In genomic region chr11:53457372-53457954, GRCm38 (mm10) we compare ENCODE assay signal across 8 mouse cellular contexts. TPM values are rescaled to one million over a fixed set of nuclear protein-coding genes. Genes with fewer than 3 reads are reported as not detected.
DNase-seq lines count a peak whose midpoint lies in the region; ATAC-seq lines count a peak whose summit lies in the region.

No protein-coding gene starts in this region.

- H3K9me3 ChIP-seq in hindbrain, embryonic 14.5 days (ENCODE audit: control insufficient read depth, low read length): no peaks in the 10 kb centered on the region

- H3K4me3 ChIP-seq in brown adipose tissue, adult 24 weeks (ENCODE audit: insufficient read depth, low read depth, low read length): peak overlapping the region; percentile 71
- H3K4me3 ChIP-seq in hindbrain, embryonic 14.5 days (replicated peaks; ENCODE audit: low read length): peak overlapping the region; percentile 35

- no peak for ATAC-seq in hindbrain, embryonic 14.5 days (ENCODE audit: low FRiP score)
- ATAC-seq in megakaryocyte, adult 5-6 weeks (ENCODE audit: poor library complexity, severe bottlenecking): 0 out of 2 replicates have a peak, but pooled peaks have one; percentile 28

- peak; percentile 44 for DNase-seq in kidney, adult 9 months
- DNase-seq in kidney, adult 18-20 months: no peak
- DNase-seq in hindbrain, embryonic 14.5 days (ENCODE audit: low spot score): no peak
- no peak for DNase-seq in natural killer cell, adult 2 months (ENCODE audit: low spot score in 2 of 2)
- no peak for DNase-seq in adrenal gland, postnatal 25 days
- no peak for DNase-seq in gastrocnemius, postnatal 14 days

- peak overlapping the region; percentile 60 for H3K4me2 ChIP-seq in hindbrain, embryonic 14.5 days (replicated peaks)

- intact Hi-C loops in gastrocnemius, postnatal 14 days (cut with DNase I; ENCODE audit: low total_unique reads): no loop called here

- WGBS in hindbrain, embryonic 14.5 days: 5% methylated on average over 29 of the region's 29 CpGs

- H3K9ac ChIP-seq in hindbrain, embryonic 14.5 days: peak overlapping the region; percentile 45

- H3K4me1 ChIP-seq in brown adipose tissue, adult 24 weeks (ENCODE audit: control insufficient read depth, insufficient read depth, insufficient read length, low read length): no peaks in the 10 kb centered on the region
- peaks cover 3% of the 10 kb centered on the region; the same call in 1 of the 2 replicates for H3K4me1 ChIP-seq in hindbrain, embryonic 14.5 days (replicated peaks; ENCODE audit: control insufficient read depth, insufficient read depth, low read length)

- H3K27ac ChIP-seq in brown adipose tissue, adult 24 weeks (replicated peaks; ENCODE audit: low read depth, low read length): no peak overlapping the region
- H3K27ac ChIP-seq in hindbrain, embryonic 14.5 days: no peak overlapping the region

- no peaks in the 10 kb centered on the region for H3K36me3 ChIP-seq in hindbrain, embryonic 14.5 days (replicated peaks; ENCODE audit: control insufficient read depth, insufficient read depth)

- peaks cover 67% of the 10 kb centered on the region for H3K27me3 ChIP-seq in hindbrain, embryonic 14.5 days (ENCODE audit: control insufficient read depth, insufficient read depth, low read length)

RNA-seq across cellular contexts. Expression of gene Shroom1, which starts 0.5 kb away (rescaled TPM):
- 2.1 and 4.7 TPM in 2 replicates for polyA plus RNA-seq in brown adipose tissue, adult 24 weeks (2012; ENCODE audit: insufficient read depth, insufficient read length, missing spikeins)
- polyA plus RNA-seq in hindbrain, embryonic 14.5 days (2014; fragmentation: Nextera tagmentation; extraction: Ambion mirVana): 2.5 and 3.5 TPM in 2 replicates
- total RNA-seq in megakaryocyte, adult 5-6 weeks (2015): 0.05 and 0.13 TPM in 2 replicates
- total RNA-seq in megakaryocyte, adult 5-6 weeks (2017): 0.07 and 4.5 TPM in 2 replicates
- 3.4 and 4.6 TPM in 2 replicates for total RNA-seq in adrenal gland, postnatal 25 days (2021)
- under 1 TPM; 0.31 to 0.38 TPM for total RNA-seq in gastrocnemius, postnatal 14 days (2021)

RNA-seq across cellular contexts. Expression of gene Gm10447, which starts 0.6 kb away (rescaled TPM):
- not detected in 2 replicates for polyA plus RNA-seq in brown adipose tissue, adult 24 weeks (2012; ENCODE audit: insufficient read depth, insufficient read length, missing spikeins)
- 0.11 TPM in 1 of 2 replicates, not detected in the other for polyA plus RNA-seq in hindbrain, embryonic 14.5 days (2014; fragmentation: Nextera tagmentation; extraction: Ambion mirVana)
- not detected in 2 replicates for total RNA-seq in megakaryocyte, adult 5-6 weeks (2015)
- total RNA-seq in megakaryocyte, adult 5-6 weeks (2017): 0.11 TPM in 1 of 2 replicates, not detected in the other
- total RNA-seq in adrenal gland, postnatal 25 days (2021): 0.30 TPM in 1 of 2 replicates, not detected in the other
- not detected for total RNA-seq in gastrocnemius, postnatal 14 days (2021)

RNA-seq across cellular contexts. Expression of gene Gm9837, which starts 12.8 kb away (rescaled TPM):
- not detected in 2 replicates for polyA plus RNA-seq in brown adipose tissue, adult 24 weeks (2012; ENCODE audit: insufficient read depth, insufficient read length, missing spikeins)
- polyA plus RNA-seq in hindbrain, embryonic 14.5 days (2014; fragmentation: Nextera tagmentation; extraction: Ambion mirVana): not detected in 2 replicates
- not detected in 2 replicates for total RNA-seq in megakaryocyte, adult 5-6 weeks (2015)
- total RNA-seq in megakaryocyte, adult 5-6 weeks (2017): not detected in 2 replicates
- not detected in 2 replicates for total RNA-seq in adrenal gland, postnatal 25 days (2021)
- total RNA-seq in gastrocnemius, postnatal 14 days (2021): not detected

RNA-seq across cellular contexts. Expression of gene Gm9945, which starts 22.5 kb away (rescaled TPM):
- not detected in 2 replicates for polyA plus RNA-seq in brown adipose tissue, adult 24 weeks (2012; ENCODE audit: insufficient read depth, insufficient read length, missing spikeins)
- 0.36 TPM in 1 of 2 replicates, not detected in the other for polyA plus RNA-seq in hindbrain, embryonic 14.5 days (2014; fragmentation: Nextera tagmentation; extraction: Ambion mirVana)
- total RNA-seq in megakaryocyte, adult 5-6 weeks (2015): not detected in 2 replicates
- total RNA-seq in megakaryocyte, adult 5-6 weeks (2017): not detected in 2 replicates
- total RNA-seq in adrenal gland, postnatal 25 days (2021): not detected in 2 replicates
- total RNA-seq in gastrocnemius, postnatal 14 days (2021): not detected

RNA-seq across cellular contexts. Expression of gene Sowaha, which starts 22.6 kb away (rescaled TPM):
- not detected in 2 replicates for polyA plus RNA-seq in brown adipose tissue, adult 24 weeks (2012; ENCODE audit: insufficient read depth, insufficient read length, missing spikeins)
- polyA plus RNA-seq in hindbrain, embryonic 14.5 days (2014; fragmentation: Nextera tagmentation; extraction: Ambion mirVana): 1.3 and 1.4 TPM in 2 replicates
- not detected in 2 replicates for total RNA-seq in megakaryocyte, adult 5-6 weeks (2015)
- total RNA-seq in megakaryocyte, adult 5-6 weeks (2017): not detected in 2 replicates
- 0.30 and 0.33 TPM in 2 replicates for total RNA-seq in adrenal gland, postnatal 25 days (2021)
- under 1 TPM; 0.11 to 0.12 TPM for total RNA-seq in gastrocnemius, postnatal 14 days (2021)
